Mouse (Mus musculus) myocyte (in vitro differentiated cells): ENCODE measurements at regions not wholly inside any gene's neighbourhood (a gene's known extent, or its start where the extent isn't known, plus 50 kb on each side); places are given as distances from the start of the nearest gene placed in this dataset.

ENCODE experiments used
- H3K27me3 ChIP-seq: one replicate; pipeline ENCODE4 v1.6.1; 2011; ENCODE audit not compliant: control insufficient read depth, insufficient read depth, insufficient read length
- H3K36me3 ChIP-seq: one replicate; pipeline ENCODE4 v1.6.1; 2011; ENCODE audit not compliant: control insufficient read depth, insufficient read depth
- H3K4me2 ChIP-seq: one replicate; pipeline ENCODE4 v1.6.1; 2011; ENCODE audit warnings: low read depth, control low read depth
- H3K4me3 ChIP-seq: one replicate; pipeline ENCODE4 v1.5.1; 2011; ENCODE audit warnings: mild to moderate bottlenecking, control low read depth, moderate library complexity
- H3K79me2 ChIP-seq: one replicate; pipeline ENCODE4 v1.6.1; 2011; ENCODE audit not compliant: control insufficient read depth, insufficient read depth
- H3ac ChIP-seq: one replicate; pipeline ENCODE4 v1.6.1; 2011; ENCODE audit not compliant: control insufficient read depth, insufficient read length
- CEBPB ChIP-seq: IDR thresholded peaks from 2 replicates; pipeline ENCODE4 v1.6.1; 2011; ENCODE audit warnings: mild to moderate bottlenecking, moderate library complexity; ENCODE audit not compliant: poor library complexity, insufficient read depth, severe bottlenecking
- E2F4 ChIP-seq: IDR thresholded peaks from one replicate; pipeline ENCODE4 v1.6.1; 2011; ENCODE audit warnings: mild to moderate bottlenecking, control low read depth, moderate library complexity; ENCODE audit not compliant: insufficient read depth
- MAX ChIP-seq: IDR thresholded peaks from one replicate; pipeline ENCODE4 v1.6.1; 2011; ENCODE audit warnings: low read depth, mild to moderate bottlenecking, control low read depth
- MYOD1 ChIP-seq, 3 experiments: IDR thresholded peaks; one replicate each; pipeline ENCODE4 v1.6.1; 2011; ENCODE audit warnings: control low read depth in 2 of 3, low read depth in 2 of 3, mild to moderate bottlenecking in 2 of 3, moderate library complexity in 1 of 3; ENCODE audit not compliant: insufficient read length in 2 of 3, control insufficient read depth in 1 of 3
- MYOG ChIP-seq, 3 experiments: IDR thresholded peaks; one replicate each; pipeline ENCODE4 v1.6.1; 2011; ENCODE audit warnings: control low read depth in 2 of 3, low read depth in 2 of 3, mild to moderate bottlenecking in 2 of 3; ENCODE audit not compliant: insufficient read length in 2 of 3, control insufficient read depth in 1 of 3, insufficient read depth in 1 of 3
- POLR2A ChIP-seq: IDR thresholded peaks from one replicate; pipeline ENCODE4 v1.6.1; 2011; ENCODE audit warnings: low read depth, mild to moderate bottlenecking, control low read depth, moderate library complexity; ENCODE audit not compliant: insufficient read length
- POLR2AphosphoS2 ChIP-seq: IDR thresholded peaks from one replicate; pipeline ENCODE4 v1.6.1; 2011; ENCODE audit warnings: low read depth, control low read depth; ENCODE audit not compliant: insufficient read length
- REST ChIP-seq: IDR thresholded peaks from one replicate; pipeline ENCODE4 v1.6.1; 2011; ENCODE audit warnings: mild to moderate bottlenecking, control low read depth, moderate library complexity; ENCODE audit not compliant: insufficient read depth, insufficient read length
- SRF ChIP-seq: IDR thresholded peaks from one replicate; pipeline ENCODE4 v1.6.1; 2011; ENCODE audit warnings: low read depth; ENCODE audit not compliant: control insufficient read depth, insufficient read length
- TCF12 ChIP-seq: IDR thresholded peaks from one replicate; pipeline ENCODE4 v1.6.1; 2011; ENCODE audit warnings: mild to moderate bottlenecking, control low read depth; ENCODE audit not compliant: poor library complexity, insufficient read depth, severe bottlenecking
- TCF3 ChIP-seq: IDR thresholded peaks from one replicate; pipeline ENCODE4 v1.6.1; 2011; ENCODE audit warnings: low read depth, control low read depth; ENCODE audit not compliant: insufficient read length
- USF1 ChIP-seq: IDR thresholded peaks from one replicate; pipeline ENCODE4 v1.6.1; 2011; ENCODE audit warnings: low read depth, mild to moderate bottlenecking, control low read depth, moderate library complexity

DNA sequence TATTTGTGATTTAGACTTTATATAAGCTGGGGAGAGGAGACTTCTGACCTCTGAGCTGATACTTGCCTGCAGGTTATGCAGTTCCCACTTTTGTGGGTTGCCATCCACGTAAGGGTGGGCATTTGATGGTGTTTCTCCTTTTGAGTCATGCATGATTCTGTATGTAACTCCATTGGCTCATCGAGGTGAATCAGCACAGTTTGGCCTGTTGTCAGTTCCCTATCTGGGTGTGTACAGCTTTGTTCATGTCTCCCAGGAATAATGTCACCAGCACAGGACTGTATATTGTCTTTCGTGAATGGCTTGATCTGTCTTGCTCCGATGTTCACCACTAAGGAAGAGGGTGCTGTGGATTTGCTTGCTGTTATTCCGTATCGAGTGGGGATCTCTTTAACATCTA lies 229.6 kb upstream of the Pgrmc2 start:
- H3K27me3 ChIP-seq: no peaks in the 10 kb centered on the region
- no peak for TF ChIP-seq POLR2A
- no peak for TF ChIP-seq CEBPB
- TF ChIP-seq MYOD1 (IDR thresholded peaks at IDR 0.05; ENCODE audit: control insufficient read depth in 1 of 3, insufficient read length in 2 of 3, low read depth in 2 of 3): no peak
- no peak for TF ChIP-seq SRF
- TF ChIP-seq MAX: no peak
- no peak for TF ChIP-seq TCF3
- no peak for TF ChIP-seq E2F4
- no peak for TF ChIP-seq USF1
- TF ChIP-seq MYOG (IDR thresholded peaks at IDR 0.05; ENCODE audit: control insufficient read depth in 1 of 3, insufficient read depth in 1 of 3, insufficient read length in 2 of 3, low read depth in 2 of 3): no peak
- no peaks in the 10 kb centered on the region for H3K79me2 ChIP-seq
- no peak overlapping the region for H3K4me2 ChIP-seq
- H3K36me3 ChIP-seq: no peaks in the 10 kb centered on the region
- no peak overlapping the region for H3K4me3 ChIP-seq
- no peak overlapping the region for H3ac ChIP-seq

DNA sequence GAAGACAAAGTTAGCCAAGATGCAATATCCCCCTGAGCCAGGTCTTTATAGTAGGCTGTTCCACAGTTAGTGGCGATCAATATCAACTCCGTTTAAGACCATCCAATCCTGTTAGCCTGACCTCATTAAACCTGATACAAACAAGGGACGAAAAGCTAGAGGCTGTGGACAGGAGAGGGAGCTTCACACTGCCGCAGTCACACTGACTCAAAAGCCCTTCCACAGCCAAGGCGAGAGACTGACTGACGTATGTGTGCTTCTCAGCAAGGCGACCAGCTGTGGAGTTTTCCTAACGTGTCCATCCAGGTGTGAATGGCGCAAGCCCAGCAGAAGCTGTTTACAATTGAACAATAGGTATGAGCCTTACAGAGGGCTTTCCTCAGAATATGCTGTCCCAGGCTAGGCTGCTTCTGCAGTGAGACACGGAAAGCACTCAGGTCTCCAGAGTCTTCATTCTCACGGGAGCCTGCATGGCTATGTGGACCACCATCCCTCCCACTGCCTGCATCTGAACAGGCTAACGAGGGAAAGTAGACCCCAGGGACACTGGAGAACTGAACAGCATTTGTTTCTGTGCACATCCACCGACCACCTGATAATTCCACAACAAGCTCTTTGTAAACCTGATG lies 224.7 kb upstream of the Pgrmc2 start:
- Histone ChIP-seq H3ac (no peak overlapping the region), H3K27me3 (no peaks in the 10 kb centered on the region), H3K4me3 (no peak overlapping the region), H3K79me2 (no peaks in the 10 kb centered on the region), H3K36me3 (no peaks in the 10 kb centered on the region), H3K4me2 (no peak overlapping the region)
- TF ChIP-seq TCF12 (no peak), MYOD1 (IDR thresholded peaks at IDR 0.05; ENCODE audit: control insufficient read depth in 1 of 3, insufficient read length in 2 of 3, low read depth in 2 of 3) (no peak), CEBPB (no peak), REST (no peak), E2F4 (no peak), POLR2A (no peak), USF1 (no peak), MAX (no peak), TCF3 (no peak), MYOG (IDR thresholded peaks at IDR 0.05; ENCODE audit: control insufficient read depth in 1 of 3, insufficient read depth in 1 of 3, insufficient read length in 2 of 3, low read depth in 2 of 3) (no peak), POLR2AphosphoS2 (no peak), SRF (no peak)

DNA sequence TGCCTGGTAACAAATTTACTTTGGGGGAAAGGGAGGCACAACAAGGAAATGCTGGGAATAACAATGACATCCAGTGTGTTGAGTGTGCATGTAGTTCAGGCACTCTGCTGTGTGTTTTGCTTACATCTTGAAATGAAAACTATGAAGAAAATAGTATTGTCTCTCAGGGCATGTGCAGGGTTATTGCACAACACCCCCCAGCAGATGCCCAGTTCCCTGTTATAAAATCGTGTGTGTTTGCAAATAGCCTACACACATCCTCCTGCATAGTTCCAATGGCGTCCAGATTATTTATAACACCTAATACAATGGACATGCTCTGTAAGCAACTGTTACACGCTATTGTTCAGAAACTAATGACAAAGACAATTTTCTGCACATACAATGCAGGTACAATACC lies 220.0 kb upstream of the Pgrmc2 start:
- Histone ChIP-seq H3K4me3 (no peak overlapping the region), H3K27me3 (no peaks in the 10 kb centered on the region), H3K36me3 (no peaks in the 10 kb centered on the region), H3K79me2 (no peaks in the 10 kb centered on the region), H3K4me2 (no peak overlapping the region), H3ac (no peak overlapping the region)
- peak; percentile 35; the same call in 1 of the 2 replicates for TF ChIP-seq CEBPB
- no peak for TF ChIP-seq MYOG (IDR thresholded peaks at IDR 0.05; ENCODE audit: control insufficient read depth in 1 of 3, insufficient read depth in 1 of 3, insufficient read length in 2 of 3, low read depth in 2 of 3)

DNA sequence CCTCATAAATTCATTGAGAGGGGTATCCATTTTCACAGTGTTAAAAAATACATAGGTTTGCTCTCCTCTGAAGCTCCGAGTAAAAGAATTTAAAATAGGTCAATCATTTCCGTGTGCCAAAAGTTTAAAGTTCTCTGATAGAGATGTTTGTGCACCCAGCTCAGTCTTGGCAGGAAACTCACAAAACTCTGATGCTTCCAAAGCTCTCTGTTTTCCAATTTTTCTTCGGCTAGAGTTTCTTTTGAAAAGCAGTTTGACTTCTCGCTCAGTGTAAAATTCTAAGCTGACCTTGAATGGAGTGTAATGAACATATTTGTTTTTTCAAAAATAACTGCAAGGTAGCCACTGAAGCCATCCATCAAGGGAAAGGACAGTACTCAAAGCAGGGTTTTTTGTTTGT lies 215.9 kb upstream of the Pgrmc2 start:
- no peak overlapping the region for H3K4me3 ChIP-seq
- no peak overlapping the region for H3K4me2 ChIP-seq
- H3K79me2 ChIP-seq: no peaks in the 10 kb centered on the region
- TF ChIP-seq CEBPB (no peak), MYOD1 (IDR thresholded peaks at IDR 0.05; ENCODE audit: control insufficient read depth in 1 of 3, insufficient read length in 2 of 3, low read depth in 2 of 3) (no peak), E2F4 (no peak), POLR2AphosphoS2 (no peak), SRF (no peak), TCF3 (no peak), MYOG (IDR thresholded peaks at IDR 0.05; ENCODE audit: control insufficient read depth in 1 of 3, insufficient read depth in 1 of 3, insufficient read length in 2 of 3, low read depth in 2 of 3) (no peak), USF1 (no peak), MAX (no peak), POLR2A (no peak), REST (no peak), TCF12 (no peak)
- no peaks in the 10 kb centered on the region for H3K27me3 ChIP-seq
- no peaks in the 10 kb centered on the region for H3K36me3 ChIP-seq
- no peak overlapping the region for H3ac ChIP-seq

DNA sequence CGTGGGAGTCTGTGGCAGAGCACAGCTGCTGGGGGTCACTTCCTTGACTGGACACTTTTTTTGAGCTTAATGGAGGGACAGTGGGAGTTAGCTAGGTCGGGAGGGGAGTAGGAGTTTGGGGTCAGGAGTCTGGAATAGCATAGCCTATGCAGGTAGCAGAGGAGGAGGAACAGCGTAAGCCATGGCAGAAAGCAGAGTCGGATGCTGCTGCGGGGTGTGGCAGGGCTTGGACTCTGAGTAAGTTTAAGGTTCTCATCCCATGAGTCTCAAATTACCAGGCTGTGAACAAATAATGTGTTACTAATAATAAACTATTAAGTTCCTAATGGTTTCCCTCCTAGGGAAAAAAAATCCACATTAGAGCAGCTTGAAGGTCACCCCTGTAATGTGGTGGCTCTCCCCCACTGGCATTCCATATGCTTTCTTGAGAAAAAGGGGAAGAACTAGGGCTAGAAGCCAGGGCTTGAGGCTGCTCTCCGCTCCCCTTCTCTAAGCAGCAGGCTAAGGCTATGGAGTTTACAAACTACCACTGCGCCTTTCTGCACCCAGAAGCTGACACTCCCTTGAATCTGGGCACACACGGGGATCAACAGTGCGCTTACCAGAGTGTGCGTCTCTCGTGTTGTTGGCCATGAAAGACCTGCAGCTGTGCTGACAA lies 213.4 kb upstream of the Pgrmc2 start:
- Histone ChIP-seq H3K4me3 (no peak overlapping the region), H3K27me3 (no peaks in the 10 kb centered on the region), H3ac (no peak overlapping the region), H3K4me2 (no peak overlapping the region), H3K36me3 (no peaks in the 10 kb centered on the region), H3K79me2 (no peaks in the 10 kb centered on the region)
- TF ChIP-seq CEBPB (no peak), REST (no peak), POLR2A (no peak), MYOD1 (IDR thresholded peaks at IDR 0.05; ENCODE audit: control insufficient read depth in 1 of 3, insufficient read length in 2 of 3, low read depth in 2 of 3) (peak in 1 of 3 experiments; percentile 41), POLR2AphosphoS2 (no peak), MYOG (IDR thresholded peaks at IDR 0.05; ENCODE audit: control insufficient read depth in 1 of 3, insufficient read depth in 1 of 3, insufficient read length in 2 of 3, low read depth in 2 of 3) (no peak)
